Mouse (Mus musculus) ES-Bruce4 (cell line): ENCODE data around the gene Nkpd1. TPM values are rescaled to one million over a fixed set of nuclear protein-coding genes. Genes with fewer than 3 reads are reported as not detected.
A peak's percentile ranks its signal among the peaks of the same experiment; 100 is the strongest.

ENCODE experiments used
- H3K27ac ChIP-seq: 2 replicates; pipeline ENCODE4 v1.5.1; 2012; ENCODE audit warnings: low read length, inconsistent platforms; ENCODE audit not compliant: insufficient read depth
- H3K27me3 ChIP-seq: 2 replicates; pipeline ENCODE4 v1.6.1; 2012; ENCODE audit warnings: mild to moderate bottlenecking, low read length, inconsistent platforms; ENCODE audit not compliant: control insufficient read depth, poor library complexity, insufficient read depth, severe bottlenecking
- H3K36me3 ChIP-seq: 2 replicates; pipeline ENCODE4 v1.6.1; 2012; ENCODE audit warnings: inconsistent platforms, mild to moderate bottlenecking, low read length, moderate library complexity; ENCODE audit not compliant: control insufficient read depth, poor library complexity, insufficient read depth, severe bottlenecking
- H3K4me1 ChIP-seq: one replicate; pipeline ENCODE4 v1.8.1; 2011; ENCODE audit warnings: low read length; ENCODE audit not compliant: control insufficient read depth, insufficient read depth
- H3K4me3 ChIP-seq: 2 replicates; pipeline ENCODE4 v1.5.1; 2011; ENCODE audit warnings: low read depth, mild to moderate bottlenecking, low read length
- H3K9ac ChIP-seq: 2 replicates; pipeline ENCODE4 v1.6.1; 2012; ENCODE audit warnings: low read depth, mild to moderate bottlenecking, inconsistent platforms; ENCODE audit not compliant: poor library complexity, severe bottlenecking
- H3K9me3 ChIP-seq: replicated peaks from 2 replicates; pipeline ENCODE4 v1.6.1; 2012; ENCODE audit warnings: mild to moderate bottlenecking, low read length, inconsistent platforms; ENCODE audit not compliant: control insufficient read depth, poor library complexity, insufficient read depth, severe bottlenecking
- CTCF ChIP-seq: IDR thresholded peaks from one replicate; pipeline ENCODE4 v1.8.1; 2011; ENCODE audit warnings: low read depth, low read length
- EP300 ChIP-seq: IDR thresholded peaks from 2 replicates; pipeline ENCODE4 v1.6.1; 2011; ENCODE audit warnings: low read depth, low read length; ENCODE audit not compliant: insufficient read depth
- POLR2A ChIP-seq: IDR thresholded peaks from one replicate; pipeline ENCODE4 v1.8.1; 2011; ENCODE audit warnings: low read length; ENCODE audit not compliant: insufficient read depth
- polyA plus RNA-seq: library from polyadenylated mRNA; stranded (reverse); fragments of >200 nt; gene quantifications from 2 replicates; pipeline ENCODE4 v1.2.4, GENCODE M21; 2011; ENCODE audit warnings: low read depth; ENCODE audit not compliant: missing spikeins, insufficient read depth, insufficient read length

Nkpd1 gene
- polyA plus RNA-seq, 1 experiment: 0.34 TPM

GRCm38 (mm10) chr7:19572926-19573775 is 55.5 kb downstream of the Nkpd1 start:
- H3K27ac ChIP-seq: peak overlapping the region; percentile 99
- H3K4me3 ChIP-seq: peak overlapping the region; percentile 65
- H3K27me3 ChIP-seq: no peaks in the 10 kb centered on the region
- H3K9ac ChIP-seq: peak overlapping the region; percentile 66
- H3K4me1 ChIP-seq: peaks cover 10% of the 10 kb centered on the region
- H3K9me3 ChIP-seq: no peaks in the 10 kb centered on the region
- H3K36me3 ChIP-seq: no peaks in the 10 kb centered on the region
- TF ChIP-seq EP300: peak; percentile 94
- no peak for TF ChIP-seq POLR2A

GRCm38 (mm10) chr7:19573776-19574140 is 56.1 kb downstream of the Nkpd1 start:
- H3K36me3 ChIP-seq: peaks cover 2% of the 10 kb centered on the region; the same call in 1 of the 2 replicates
- H3K27ac ChIP-seq: peak overlapping the region; percentile 92
- H3K4me3 ChIP-seq: peak overlapping the region; percentile 65
- TF ChIP-seq EP300 (peak; percentile 57; the same call in 1 of the 2 replicates), CTCF (no peak)
- peak overlapping the region; percentile 66 for H3K9ac ChIP-seq
- H3K4me1 ChIP-seq: peaks cover 8% of the 10 kb centered on the region
- no peaks in the 10 kb centered on the region for H3K9me3 ChIP-seq
- H3K27me3 ChIP-seq: no peaks in the 10 kb centered on the region

Other genes starting within 250 kb of the Nkpd1 start
- 75.7 and 90.0 TPM in 2 replicates for gene Vasp, start 246.0 kb upstream of the Nkpd1 start, polyA plus RNA-seq
- 5.7 and 6.1 TPM in 2 replicates for gene Ppm1n, start 237.8 kb upstream of the Nkpd1 start, polyA plus RNA-seq
- gene Rtn2, start 235.2 kb upstream of the Nkpd1 start, polyA plus RNA-seq: 14.3 and 15.3 TPM in 2 replicates
- gene Fosb, start 207.8 kb upstream of the Nkpd1 start, polyA plus RNA-seq: 0.68 and 1.1 TPM in 2 replicates
- gene Ercc1, start 173.1 kb upstream of the Nkpd1 start, polyA plus RNA-seq: 38.1 and 43.7 TPM in 2 replicates
- gene Cd3eap, start 158.4 kb upstream of the Nkpd1 start, polyA plus RNA-seq: 14.6 and 16.8 TPM in 2 replicates
- 21.9 and 25.5 TPM in 2 replicates for gene Ppp1r13l, start 158.1 kb upstream of the Nkpd1 start, polyA plus RNA-seq
- 22.6 and 28.5 TPM in 2 replicates for gene Ercc2, start 135.8 kb upstream of the Nkpd1 start, polyA plus RNA-seq
- gene Klc3, start 113.7 kb upstream of the Nkpd1 start, polyA plus RNA-seq: 17.6 and 18.7 TPM in 2 replicates
- not detected in 2 replicates for gene Ckm, start 113.1 kb upstream of the Nkpd1 start, polyA plus RNA-seq
- 33.1 and 33.3 TPM in 2 replicates for gene Mark4, start 59.0 kb upstream of the Nkpd1 start, polyA plus RNA-seq
- gene Exoc3l2, start 54.5 kb upstream of the Nkpd1 start, polyA plus RNA-seq: 3.0 and 3.8 TPM in 2 replicates
- gene Bloc1s3, start 9.5 kb upstream of the Nkpd1 start, polyA plus RNA-seq: 5.7 and 6.9 TPM in 2 replicates
- gene Trappc6a, start 9.4 kb upstream of the Nkpd1 start, polyA plus RNA-seq: 23.5 and 33.6 TPM in 2 replicates
- 16.1 and 19.1 TPM in 2 replicates for gene Ppp1r37, start 45.2 kb downstream of the Nkpd1 start, polyA plus RNA-seq
- gene Zfp296, start 59.4 kb downstream of the Nkpd1 start, polyA plus RNA-seq: 21.5 and 23.5 TPM in 2 replicates
- gene Gemin7, start 59.8 kb downstream of the Nkpd1 start, polyA plus RNA-seq: 25.2 and 30.5 TPM in 2 replicates
- gene Clasrp, start 86.6 kb downstream of the Nkpd1 start, polyA plus RNA-seq: 52.3 and 57.4 TPM in 2 replicates
- 11.7 and 11.9 TPM in 2 replicates for gene Relb, start 111.6 kb downstream of the Nkpd1 start, polyA plus RNA-seq
- gene Clptm1, start 147.2 kb downstream of the Nkpd1 start, polyA plus RNA-seq: 49.6 and 52.7 TPM in 2 replicates
- gene Apoc2, start 160.1 kb downstream of the Nkpd1 start, polyA plus RNA-seq: 1.2 TPM in 1 of 2 replicates, not detected in the other
- not detected in 2 replicates for gene Gm44805, start 163.6 kb downstream of the Nkpd1 start, polyA plus RNA-seq
- gene Apoc4, start 163.6 kb downstream of the Nkpd1 start, polyA plus RNA-seq: 1.1 TPM in 1 of 2 replicates, not detected in the other
- gene Apoc1, start 174.8 kb downstream of the Nkpd1 start, polyA plus RNA-seq: 93.2 and 95.8 TPM in 2 replicates
- 1,030 and 1,048 TPM in 2 replicates for gene Apoe, start 181.3 kb downstream of the Nkpd1 start, polyA plus RNA-seq
- 68.2 TPM in 2 replicates for gene Tomm40, start 197.6 kb downstream of the Nkpd1 start, polyA plus RNA-seq
- 86.7 and 97.9 TPM in 2 replicates for gene Nectin2, start 232.6 kb downstream of the Nkpd1 start, polyA plus RNA-seq